Mouse (Mus musculus) forebrain, embryonic 14.5 days (tissue): ENCODE measurements around the gene Zfp524. TPM values are rescaled to one million over a fixed set of nuclear protein-coding genes. Genes with fewer than 3 reads are reported as not detected.

Experiments used
- ATAC-seq: fragments of 200-750 bp; cut with Nextera tagmentation; 2 replicates; pipeline ENCODE4 v1.8.0; 2017; ENCODE audit warnings: mild to moderate bottlenecking, moderate library complexity
- DNase-seq: peaks from one replicate; pipeline ENCODE4 v3.0.0-alpha.2; 2015; ENCODE audit warnings: low spot score
- H3K27ac ChIP-seq: fragments of 300-500 bp; sonication (generic); 2 replicates; pipeline ENCODE4 v1.5.1; 2014; ENCODE audit warnings: low read depth, mild to moderate bottlenecking, control low read depth, low read length, moderate library complexity
- H3K27me3 ChIP-seq: fragments of 300-500 bp; sonication (generic); replicated peaks from 2 replicates; pipeline ENCODE4 v1.6.1; 2014; ENCODE audit warnings: low read length, control low read depth, mixed read lengths; ENCODE audit not compliant: control insufficient read depth, insufficient read depth
- H3K36me3 ChIP-seq: fragments of 300-500 bp; sonication (generic); 2 replicates; pipeline ENCODE4 v1.6.1; 2014; ENCODE audit warnings: low read length, control low read depth; ENCODE audit not compliant: control insufficient read depth, insufficient read depth
- H3K4me1 ChIP-seq: fragments of 300-500 bp; sonication (generic); 2 replicates; pipeline ENCODE4 v1.6.1; 2014; ENCODE audit warnings: antibody characterized with exemption, low read length, control low read depth; ENCODE audit not compliant: control insufficient read depth, insufficient read depth
- H3K4me2 ChIP-seq: fragments of 300-500 bp; sonication (generic); 2 replicates; pipeline ENCODE4 v1.6.1; 2014; ENCODE audit warnings: mild to moderate bottlenecking, control low read depth, low read length
- H3K4me3 ChIP-seq: fragments of 300-500 bp; sonication (generic); 2 replicates; pipeline ENCODE4 v1.5.1; 2014; ENCODE audit warnings: low read depth, low read length, control low read depth
- H3K9ac ChIP-seq: fragments of 300-500 bp; sonication (generic); 2 replicates; pipeline ENCODE4 v1.6.1; 2014; ENCODE audit warnings: mild to moderate bottlenecking, low read length, control low read depth, moderate library complexity
- H3K9me3 ChIP-seq: fragments of 300-500 bp; sonication (generic); replicated peaks from 2 replicates; pipeline ENCODE4 v1.6.1; 2016; ENCODE audit warnings: low read length, control low read depth, mixed read lengths; ENCODE audit not compliant: control insufficient read depth
- WGBS: fragments of 180-500 bp; shearing (Covaris S2); extraction: QIAGEN DNeasy Blood & Tissue Kit; methylation state at CpG from one replicate; pipeline ENCODE4 v1.1.7; 2014; 5-methylcytosine and 5-hydroxymethylcytosine counted together
- polyA plus RNA-seq: library from polyadenylated mRNA; unstranded; fragments of >200 nt; fragmentation: Nextera tagmentation; extraction: Ambion mirVana; gene quantifications from 2 replicates; pipeline ENCODE4 v1.2.1, GENCODE M21; 2014

Gene Zfp524
- polyA plus RNA-seq, 1 experiment from 2014 or later = 13.5 TPM

- no peaks in the 10 kb centered on the region for H3K9me3 ChIP-seq
- H3K27me3 ChIP-seq = no peaks in the 10 kb centered on the region
- WGBS = 2% methylated on average over 9 of the region's 15 CpGs
- no peak; the same call in 1 of the 2 replicates for ATAC-seq
- peak; percentile 15 for DNase-seq
- peaks cover 28% of the 10 kb centered on the region for H3K36me3 ChIP-seq
- peaks cover 13% of the 10 kb centered on the region for H3K4me1 ChIP-seq
- peak overlapping the region; percentile 91 for H3K27ac ChIP-seq
- H3K9ac ChIP-seq = peak overlapping the region; percentile 94
- peak overlapping the region; percentile 84 for H3K4me2 ChIP-seq
- H3K4me3 ChIP-seq = peak overlapping the region; percentile 85
Measured at GRCm38 (mm10) chr7:5020685-5021084, 6.5 kb downstream of the Zfp524 start.

DNA sequence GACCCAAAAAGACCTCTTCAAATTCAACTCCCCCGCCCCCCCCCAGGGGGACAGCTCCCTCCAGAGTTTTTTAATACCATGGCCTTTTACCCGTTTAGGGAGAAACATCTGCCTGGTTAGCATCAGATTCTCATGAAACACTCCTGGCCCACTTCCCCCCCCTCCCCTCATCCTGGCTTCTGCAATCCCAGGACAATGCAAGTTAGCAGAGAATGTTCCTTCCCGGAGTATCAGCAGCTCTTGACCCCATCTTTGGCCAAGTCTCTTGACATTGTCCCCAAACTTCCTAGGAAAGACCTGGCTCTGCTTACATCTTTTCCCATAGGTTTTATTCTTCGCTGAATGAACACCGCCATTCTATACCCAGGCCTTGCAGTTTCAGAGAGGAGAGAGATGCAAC, 7.0 kb downstream of the Zfp524 start:
- Histone ChIP-seq H3K4me1 (peaks cover 10% of the 10 kb centered on the region), H3K4me2 (peak overlapping the region; percentile 84), H3K27ac (peak overlapping the region; percentile 91; the same call in 1 of the 2 replicates), H3K27me3 (no peaks in the 10 kb centered on the region), H3K9me3 (no peaks in the 10 kb centered on the region), H3K4me3 (peak overlapping the region; percentile 85), H3K9ac (peak overlapping the region; percentile 94), H3K36me3 (peaks cover 28% of the 10 kb centered on the region)
- 47% methylated on average over 5 of the region's 5 CpGs for WGBS
- DNase-seq = no peak
- no peak for ATAC-seq

GRCm38 (mm10) chr7:5029543-5029942, 15.3 kb downstream of the Zfp524 start:
- whole genome bisulfite sequencing = 97% methylated on average over 22 of the region's 22 CpGs
- H3K4me3 ChIP-seq = no peak overlapping the region
- H3K36me3 ChIP-seq = peaks cover 71% of the 10 kb centered on the region

GRCm38 (mm10) chr7:5029946-5030345, 15.7 kb downstream of the Zfp524 start:
- no peaks in the 10 kb centered on the region for H3K27me3 ChIP-seq
- DNase-seq = no peak
- no peaks in the 10 kb centered on the region for H3K4me1 ChIP-seq
- no peak overlapping the region for H3K9ac ChIP-seq
- H3K4me3 ChIP-seq = no peak overlapping the region
- peaks cover 72% of the 10 kb centered on the region for H3K36me3 ChIP-seq
- ATAC-seq = no peak
- no peak overlapping the region for H3K4me2 ChIP-seq
- no peak overlapping the region for H3K27ac ChIP-seq
- peaks cover 21% of the 10 kb centered on the region for H3K9me3 ChIP-seq
- 96% methylated on average over 21 of the region's 21 CpGs for WGBS

More at GRCm38 (mm10) chr7:5029543-5029942, 15.3 kb downstream of the Zfp524 start:
- Histone ChIP-seq H3K27ac (no peak overlapping the region), H3K4me2 (no peak overlapping the region), H3K27me3 (no peaks in the 10 kb centered on the region), H3K4me1 (no peaks in the 10 kb centered on the region), H3K9me3 (peaks cover 21% of the 10 kb centered on the region), H3K9ac (no peak overlapping the region)
- DNase-seq = no peak
- no peak for ATAC-seq

DNA sequence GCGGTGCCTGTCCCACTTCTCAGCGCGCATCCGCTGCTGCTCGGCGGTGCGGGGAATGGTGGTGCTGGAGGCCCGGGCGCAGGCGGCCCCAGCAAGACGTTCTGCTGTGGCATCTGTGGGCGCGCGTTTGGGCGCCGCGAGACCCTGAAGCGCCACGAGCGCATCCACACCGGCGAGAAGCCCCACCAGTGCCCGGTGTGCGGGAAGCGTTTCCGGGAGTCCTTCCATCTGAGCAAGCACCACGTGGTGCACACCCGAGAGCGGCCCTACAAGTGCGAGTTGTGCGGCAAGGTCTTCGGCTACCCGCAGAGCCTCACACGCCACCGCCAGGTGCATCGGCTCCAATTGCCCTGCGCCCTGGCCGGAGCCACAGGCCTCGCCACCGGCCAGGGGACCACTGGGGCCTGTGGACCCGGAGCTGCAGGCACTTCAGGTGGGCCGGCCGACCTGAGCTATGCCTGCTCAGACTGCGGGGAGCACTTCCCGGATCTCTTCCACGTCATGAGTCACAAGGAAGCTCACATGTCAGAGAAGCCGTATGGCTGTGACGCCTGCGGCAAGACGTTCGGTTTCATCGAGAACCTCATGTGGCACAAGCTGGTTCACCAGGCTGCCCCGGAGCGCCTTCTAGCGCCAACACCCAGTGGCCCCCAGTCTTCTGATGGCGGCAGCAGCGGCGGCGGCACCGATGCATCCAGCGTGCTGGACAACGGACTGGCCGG, 16.5 kb downstream of the Zfp524 start:
- DNase-seq (no peak), ATAC-seq (no peak)
- Histone ChIP-seq H3K9me3 (peaks cover 21% of the 10 kb centered on the region), H3K4me2 (no peak overlapping the region), H3K27ac (no peak overlapping the region), H3K27me3 (no peaks in the 10 kb centered on the region), H3K4me1 (no peaks in the 10 kb centered on the region), H3K9ac (no peak overlapping the region), H3K36me3 (peaks cover 76% of the 10 kb centered on the region), H3K4me3 (no peak overlapping the region)
- 88% methylated on average over 63 of the region's 63 CpGs for WGBS

DNA sequence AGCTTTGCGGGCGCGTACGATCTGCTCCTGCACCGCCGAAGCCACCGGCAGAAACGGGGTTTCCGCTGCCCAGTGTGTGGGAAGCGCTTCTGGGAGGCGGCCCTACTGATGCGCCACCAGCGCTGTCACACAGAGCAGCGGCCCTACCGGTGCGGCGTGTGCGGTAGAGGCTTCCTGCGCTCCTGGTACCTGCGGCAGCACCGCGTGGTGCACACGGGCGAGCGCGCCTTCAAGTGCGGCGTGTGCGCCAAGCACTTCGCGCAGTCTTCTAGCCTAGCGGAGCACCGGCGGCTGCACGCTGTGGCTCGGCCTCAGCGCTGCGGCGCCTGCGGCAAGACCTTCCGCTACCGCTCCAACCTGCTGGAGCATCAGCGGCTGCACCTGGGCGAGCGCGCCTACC, 17.3 kb downstream of the Zfp524 start:
- Histone ChIP-seq H3K4me3 (no peak overlapping the region), H3K4me2 (no peak overlapping the region), H3K27me3 (no peaks in the 10 kb centered on the region), H3K36me3 (peaks cover 80% of the 10 kb centered on the region), H3K9ac (no peak overlapping the region), H3K9me3 (peaks cover 21% of the 10 kb centered on the region), H3K4me1 (no peaks in the 10 kb centered on the region), H3K27ac (no peak overlapping the region)
- DNase-seq (no peak), ATAC-seq (no peak)
- 80% methylated on average over 46 of the region's 46 CpGs for whole genome bisulfite sequencing

- Histone ChIP-seq H3K36me3 (peaks cover 64% of the 10 kb centered on the region), H3K4me1 (0 out of 2 replicates have a peak, but pooled peaks cover 7% of the 10 kb centered on the region)
- ATAC-seq = no peak
Measured at GRCm38 (mm10) chr7:5033818-5034217, 19.6 kb downstream of the Zfp524 start, which contains the start of gene 4632433K11Rik. Gene 4632433K11Rik (plus strand): TSS chr7:5034118.

GRCm38 (mm10) chr7:5035628-5036027, 21.4 kb downstream of the Zfp524 start:
- WGBS = 99% methylated on average over 17 of the region's 17 CpGs
- Histone ChIP-seq H3K9me3 (peaks cover 11% of the 10 kb centered on the region), H3K4me3 (no peak overlapping the region), H3K27me3 (no peaks in the 10 kb centered on the region), H3K9ac (no peak overlapping the region), H3K4me1 (0 out of 2 replicates have a peak, but pooled peaks cover 8% of the 10 kb centered on the region), H3K36me3 (peaks cover 46% of the 10 kb centered on the region), H3K27ac (no peak overlapping the region), H3K4me2 (no peak overlapping the region)
- no peak for ATAC-seq
- DNase-seq = no peak

More at GRCm38 (mm10) chr7:5033818-5034217, 19.6 kb downstream of the Zfp524 start, which contains the start of gene 4632433K11Rik:
- Histone ChIP-seq H3K27ac (no peak within 1 kb of the TSS), H3K4me2 (no peak within 1 kb of the TSS), H3K9ac (no peak within 1 kb of the TSS), H3K27me3 (no peaks in the 10 kb centered on the region), H3K9me3 (peaks cover 21% of the 10 kb centered on the region), H3K4me3 (no peak within 1 kb of the TSS)
- WGBS = 92% methylated on average over 3 of the region's 3 CpGs
- DNase-seq = no peak

- Histone ChIP-seq H3K4me1 (0 out of 2 replicates have a peak, but pooled peaks cover 8% of the 10 kb centered on the region), H3K27me3 (no peaks in the 10 kb centered on the region), H3K36me3 (peaks cover 41% of the 10 kb centered on the region), H3K4me2 (no peak overlapping the region), H3K4me3 (no peak overlapping the region), H3K9me3 (peaks cover 6% of the 10 kb centered on the region), H3K27ac (no peak overlapping the region), H3K9ac (no peak overlapping the region)
- WGBS = 95% methylated on average over 9 of the region's 9 CpGs
- no peak for ATAC-seq
- no peak for DNase-seq
Measured at GRCm38 (mm10) chr7:5036136-5036535, 21.9 kb downstream of the Zfp524 start.
